Mouse (Mus musculus) G1E (cell line): ENCODE measurements around the gene Pdxk.

Source experiments
- CTCF ChIP-seq: IDR thresholded peaks from 2 replicates; pipeline ENCODE4 v1.5.1; 2012; ENCODE audit warnings: low read depth, low read length, inconsistent platforms, mixed read lengths
- GATA1 ChIP-seq: IDR thresholded peaks from 2 replicates; pipeline ENCODE4 v1.6.1; 2012; ENCODE audit warnings: borderline replicate concordance, low read length, inconsistent platforms, mixed read lengths
- TAL1 ChIP-seq: conservative IDR thresholded peaks from 2 replicates; pipeline ENCODE4 v1.6.1; 2012; ENCODE audit warnings: low read depth, low read length, inconsistent platforms, mixed read lengths

- TF ChIP-seq CTCF (no peak), GATA1 (no peak), TAL1 (no peak)
Measured at GRCm38 (mm10) chr10:78458348-78459111, 6.2 kb downstream of the Pdxk start.
